Mouse (Mus musculus) megakaryocyte, embryonic 14.5 days (primary cell): Measurements from ENCODE around the gene B230118H07Rik.

Experiments
- FLI1 ChIP-seq: IDR thresholded peaks from 2 replicates; pipeline ENCODE4 v1.6.1; 2012; ENCODE audit warnings: low read length, inconsistent platforms, mixed read lengths
- GATA1 ChIP-seq: IDR thresholded peaks from 3 replicates; pipeline ENCODE4 v1.6.1; 2012; ENCODE audit warnings: mixed read lengths, low read length, inconsistent platforms, borderline replicate concordance

DNA sequence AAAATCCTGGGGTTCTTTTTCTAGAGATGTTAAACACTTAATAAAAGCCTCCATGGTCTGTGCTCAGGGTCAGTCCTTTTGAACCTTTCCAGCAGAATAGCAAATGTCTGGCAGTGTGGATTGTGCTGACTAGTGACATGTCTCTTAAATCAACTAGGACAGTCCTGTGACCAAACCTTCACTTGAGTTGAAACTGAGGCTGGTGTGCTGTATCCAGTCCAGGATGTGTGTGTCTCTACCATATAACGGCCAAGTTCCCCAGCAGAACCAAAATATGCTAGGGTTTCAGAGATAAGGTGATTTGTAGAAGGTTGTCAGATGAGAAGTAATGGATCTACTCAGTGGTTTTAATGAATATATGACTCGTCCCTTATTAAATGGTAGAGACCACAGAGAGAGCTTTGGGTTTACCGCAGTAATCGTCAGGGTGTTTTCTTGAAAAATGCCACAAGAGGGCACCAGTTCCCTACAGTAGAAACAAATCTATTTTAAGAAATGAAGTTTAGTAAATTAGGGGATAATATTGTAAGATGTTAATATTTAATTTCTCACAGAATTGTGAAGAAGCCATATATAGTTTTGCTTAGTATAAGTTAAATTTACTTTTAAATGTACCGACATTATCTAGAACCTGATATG is 44.4 kb upstream of the B230118H07Rik start:
- no peak for TF ChIP-seq GATA1
- no peak for TF ChIP-seq FLI1
